8 mouse cellular contexts compared by ENCODE assay signal in genomic region chr1:20058245-20058644, GRCm38 (mm10).
DNase-seq lines count a peak whose midpoint lies in the region; ATAC-seq lines count a peak whose summit lies in the region.

No protein-coding gene starts in this region.

- no peak overlapping the region for H3K27ac ChIP-seq in heart, embryonic 16.5 days (ENCODE audit: low read length)

- H3K9me3 ChIP-seq in heart, embryonic 16.5 days (replicated peaks; ENCODE audit: control insufficient read depth, low read length), result no peaks in the 10 kb centered on the region

- no peak overlapping the region for H3K9ac ChIP-seq in heart, embryonic 16.5 days (ENCODE audit: low read length)

- H3K36me3 ChIP-seq in heart, embryonic 16.5 days (ENCODE audit: control insufficient read depth, insufficient read depth), result no peaks in the 10 kb centered on the region

- 0 out of 2 replicates have a peak, but pooled peaks have one; percentile 50 for ATAC-seq in frontal cortex, adult (ENCODE audit: low TSS enrichment)
- peak; percentile 58 for ATAC-seq in heart, embryonic 16.5 days (replicated peaks; ENCODE audit: extremely low read depth, insufficient read depth, low FRiP score)
- no peak for ATAC-seq in erythroblast, adult 5-6 weeks (replicated peaks; ENCODE audit: low FRiP score, poor library complexity, severe bottlenecking)

- no peak for DNase-seq in frontal cortex, postnatal 14 days (ENCODE audit: low spot score in 2 of 2)
- DNase-seq in thymus, postnatal 25 days, result peak; percentile 1
- DNase-seq in thymus, postnatal 4 days, result no peak
- peak; percentile 19 for DNase-seq in mesoderm, embryonic 11.5 days (ENCODE audit: low read depth, low spot score)
- no peak for DNase-seq in lung, postnatal 25 days (ENCODE audit: low spot score)

- WGBS in heart, embryonic 16.5 days, result 40% methylated on average over 3 of the region's 3 CpGs

- peaks cover 2% of the 10 kb centered on the region; the same call in 1 of the 2 replicates for H3K4me1 ChIP-seq in heart, embryonic 16.5 days (ENCODE audit: control insufficient read depth, insufficient read depth, low read length)

- H3K4me2 ChIP-seq in heart, embryonic 16.5 days (ENCODE audit: low read depth, low read length), result no peak overlapping the region

- H3K4me3 ChIP-seq in heart, embryonic 16.5 days (ENCODE audit: low read length), result no peak overlapping the region

- H3K27me3 ChIP-seq in heart, embryonic 16.5 days (ENCODE audit: control insufficient read depth, insufficient read depth, low read length), result no peaks in the 10 kb centered on the region

Comparison
In these comparisons a context has a peak if more than half of its experiments do, and no peak if none do; other contexts are left out.
1. DNase-seq: peak in thymus, postnatal 25 days (single experiment) and mesoderm, embryonic 11.5 days (single experiment); none in frontal cortex, postnatal 14 days (0 of 2), thymus, postnatal 4 days (single experiment) and lung, postnatal 25 days (single experiment).